Mouse (Mus musculus): ENCODE results near the gene Slc22a12. TPM values are rescaled to one million over a fixed set of nuclear protein-coding genes. Genes with fewer than 3 reads are reported as not detected.

Gene Slc22a12
- total RNA-seq, 2 experiments from 2014 or later: 0.18 to 0.21 TPM

GRCm38 (mm10) chr19:6498350-6499131 lies 44.3 kb downstream of the Slc22a12 start:
- no peak for DNase-seq (ENCODE audit: low spot score in 2 of 2)
- intact Hi-C loops (cut with DNase I): loop anchor here (5.0 kb wide), 1 partner anchor 34 kb away; no protein-coding TSS in a partner anchor

- intact Hi-C loops (cut with DNase I): loop anchor here (5.0 kb wide), 1 partner anchor 34 kb away; no protein-coding TSS in a partner anchor
- no peak for DNase-seq (ENCODE audit: low spot score in 2 of 2)
Measured at GRCm38 (mm10) chr19:6497803-6498202, 45.0 kb downstream of the Slc22a12 start.

GRCm38 (mm10) chr19:6497150-6497801 lies 45.6 kb downstream of the Slc22a12 start:
- intact Hi-C loops (cut with DNase I): loop anchor here (5.0 kb wide), 1 partner anchor 35 kb away; no protein-coding TSS in a partner anchor
- peak; percentile 81 to 82 for DNase-seq (ENCODE audit: low spot score in 2 of 2)

- DNase-seq (ENCODE audit: low spot score in 2 of 2): peak in 1 of 2 experiments; percentile 57
- intact Hi-C loops (cut with DNase I): loop anchor here (5.0 kb wide), 1 partner anchor 36 kb away; no protein-coding TSS in a partner anchor
Measured at GRCm38 (mm10) chr19:6496462-6497149, 46.2 kb downstream of the Slc22a12 start.

- intact Hi-C loops (cut with DNase I): loop anchor here (5.0 kb wide), 1 partner anchor 37 kb away; no protein-coding TSS in a partner anchor
- no peak for DNase-seq (ENCODE audit: low spot score in 2 of 2)
Measured at GRCm38 (mm10) chr19:6495714-6496113, 47.1 kb downstream of the Slc22a12 start.

- DNase-seq (ENCODE audit: low spot score in 2 of 2): no peak
- intact Hi-C loops (cut with DNase I): loop anchor here (5.0 kb wide), 2 partner anchors 38 to 363 kb away; partner anchors contain the start of gene Ccdc88b
Measured at GRCm38 (mm10) chr19:6494504-6495170, 48.2 kb downstream of the Slc22a12 start.

GRCm38 (mm10) chr19:6494032-6494431 lies 48.8 kb downstream of the Slc22a12 start:
- intact Hi-C loops (cut with DNase I): loop anchor here (5.0 kb wide), 1 partner anchor 363 kb away; the partner anchor contains the start of gene Ccdc88b
- DNase-seq (ENCODE audit: low spot score in 2 of 2): no peak

GRCm38 (mm10) chr19:6493219-6493618 lies 49.6 kb downstream of the Slc22a12 start:
- intact Hi-C loops (cut with DNase I): loop anchor here (5.0 kb wide), 1 partner anchor 364 kb away; the partner anchor contains the start of gene Ccdc88b
- no peak for DNase-seq (ENCODE audit: low spot score in 2 of 2)

GRCm38 (mm10) chr19:6492124-6492523 lies 50.7 kb downstream of the Slc22a12 start:
- DNase-seq (ENCODE audit: low spot score in 2 of 2): peak; percentile 81 to 90
- intact Hi-C loops (cut with DNase I): loop anchor here (1.0 to 5.0 kb wide), 2 partner anchors 172 to 365 kb away; partner anchors contain the start of gene Ccdc88b

GRCm38 (mm10) chr19:6491538-6491937 lies 51.3 kb downstream of the Slc22a12 start:
- intact Hi-C loops (cut with DNase I): loop anchor here (5.0 kb wide), 1 partner anchor 366 kb away; the partner anchor contains the start of gene Ccdc88b
- DNase-seq (ENCODE audit: low spot score in 2 of 2): no peak

GRCm38 (mm10) chr19:6489030-6489429 lies 53.8 kb downstream of the Slc22a12 start:
- intact Hi-C loops (cut with DNase I): loop anchor here (1.0 to 5.0 kb wide), 3 partner anchors 88 to 418 kb away; partner anchors contain the start of gene Trmt112
- DNase-seq (ENCODE audit: low spot score in 2 of 2): peak; percentile 87 to 91

Small RNA genes within 50 kb of the gene (microRNA-seq; reads per million reads assigned to microRNA genes)
- gene Gm26460: 0 reads per million in 2 experiments

Other genes starting within 250 kb of the Slc22a12 start
- 1 to 10 TPM; 2.7 to 2.9 TPM for gene Cdc42bpg, start 236.6 kb downstream of the Slc22a12 start, total RNA-seq (2021)
- gene Men1, start 208.1 kb downstream of the Slc22a12 start, total RNA-seq (2021): 10 to 100 TPM; 69.7 to 70.0 TPM
- 10 to 100 TPM; 83.3 to 92.3 TPM for gene Map4k2, start 201.9 kb downstream of the Slc22a12 start, total RNA-seq (2021)
- gene Sf1, start 179.3 kb downstream of the Slc22a12 start, total RNA-seq (2021): 100 to 1,000 TPM; 180 to 195 TPM
- 10 to 100 TPM; 26.8 to 35.5 TPM for gene Pygm, start 158.6 kb downstream of the Slc22a12 start, total RNA-seq (2021)
- 10 to 100 TPM; 49.8 to 86.4 TPM for gene Rasgrp2, start 143.7 kb downstream of the Slc22a12 start, total RNA-seq (2021)
- gene Nrxn2, start 124.3 kb downstream of the Slc22a12 start, total RNA-seq (2021): 100 to 1,000 TPM; 627 to 654 TPM

All from left cerebral cortex, postnatal 25 days (tissue).